ENCODE assay signal across 23 mouse cellular contexts in the genomic region with DNA sequence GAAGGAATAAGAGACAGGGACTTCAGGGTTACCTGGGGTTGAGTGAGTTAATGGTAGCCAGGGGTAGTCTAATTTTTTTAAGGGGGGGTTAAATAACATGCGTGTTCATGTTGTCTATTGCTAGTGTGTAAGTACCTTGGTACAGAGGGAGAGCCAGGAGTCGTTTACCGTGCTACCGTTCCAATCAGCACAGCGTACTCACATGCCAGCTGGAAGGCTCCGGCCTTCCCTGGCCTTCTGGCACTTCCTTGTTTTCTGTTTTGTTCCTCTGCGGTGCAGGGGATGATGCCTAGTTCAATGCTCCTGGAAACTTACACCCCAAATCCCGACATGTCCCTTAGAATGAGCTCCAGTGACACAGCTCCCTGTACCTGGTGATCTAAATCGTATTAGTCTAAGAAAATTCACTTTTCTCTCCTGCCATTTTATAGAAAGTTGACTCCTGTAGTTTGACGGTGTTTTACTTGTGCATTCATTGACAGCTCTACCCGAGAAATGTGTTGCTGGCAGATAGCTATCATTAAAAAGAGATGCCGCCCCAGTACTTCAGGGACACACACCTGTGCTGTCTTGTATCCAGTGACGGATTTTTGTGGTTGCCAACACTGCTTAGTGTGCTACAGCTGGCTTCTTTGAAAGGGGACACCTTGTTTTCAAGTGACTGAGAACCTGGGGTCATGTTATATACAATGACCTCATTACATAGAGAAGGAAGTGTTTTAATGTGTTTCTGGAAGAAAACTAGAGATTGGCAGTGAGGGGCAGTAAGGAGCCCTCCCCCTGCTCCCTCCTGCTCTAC.
DNase-seq lines count a peak whose midpoint lies in the region; TF ChIP-seq lines count a peak whose summit lies in the region.
"Had no signal": no experiment of that assay in that cellular context is flagged by ENCODE, and none has a peak within 500 bp of the region (broad histone marks: within the 10 kb centered on the region; RNA-seq: fewer than 3 reads in every experiment).

No protein-coding gene starts in this region.

- peaks cover 15% of the 10 kb centered on the region for H3K4me1 ChIP-seq in kidney, adult 2 months (ENCODE audit: control insufficient read depth, insufficient read depth, low read length)
- H3K4me1 ChIP-seq: embryonic facial prominence, embryonic 13.5 days; hindbrain, embryonic 15.5 days; midbrain, embryonic 15.5 days had no signal

- peak overlapping the region; percentile 37; the same call in 1 of the 2 replicates for H3K27ac ChIP-seq in kidney, adult 2 months (ENCODE audit: insufficient read depth, low read depth, low read length)
- H3K27ac ChIP-seq: embryonic facial prominence, embryonic 13.5 days; heart, embryonic 15.5 days; hindbrain, embryonic 15.5 days; limb, embryonic 13.5 days; midbrain, embryonic 15.5 days; neural tube, embryonic 15.5 days had no signal

- WGBS in kidney, adult 2 months = 59% methylated on average over 13 of the region's 13 CpGs

- TF ChIP-seq CTCF in kidney, adult 2 months (conservative IDR thresholded peaks at IDR 0.05; ENCODE audit: insufficient read depth, insufficient read length, low read depth, low read length) = no peak

- no peaks in the 10 kb centered on the region for H3K36me3 ChIP-seq in kidney, adult 2 months (ENCODE audit: control insufficient read depth, insufficient read depth, low read length)
- H3K36me3 ChIP-seq: embryonic facial prominence, embryonic 13.5 days; hindbrain, embryonic 15.5 days; midbrain, embryonic 15.5 days; neural tube, embryonic 15.5 days had no signal

- no peak for TF ChIP-seq POLR2A in kidney, adult 2 months (IDR thresholded peaks at IDR 0.05; ENCODE audit: low read depth, low read length)

- DNase-seq in kidney, adult 2 months = no peak
- DNase-seq in kidney, adult 9 months = no peak
- peak; percentile 9 for DNase-seq in urinary bladder, postnatal 14 days (ENCODE audit: low spot score)
- DNase-seq in urinary bladder, postnatal 36 days (ENCODE audit: low spot score in 2 of 2) = no peak
- peak; percentile 20 to 65 for DNase-seq in thymus, adult 18-20 months
- peak; percentile 48 for DNase-seq in thymus, postnatal 4 days
- no peak for DNase-seq in heart, adult 18-20 months
- DNase-seq in frontal cortex, postnatal 14 days (ENCODE audit: low spot score in 2 of 2) = no peak
- DNase-seq: B cell, adult 2 months; cerebellum, adult 9-11 months; forebrain, postnatal 0 days; heart, adult 11 months; heart, postnatal 4 days; kidney, adult 11 months; lung, adult 2 months; right cerebral cortex, postnatal 14 days had no signal

- H3K27me3 ChIP-seq in kidney, adult 2 months (replicated peaks; ENCODE audit: control insufficient read depth, insufficient read depth, low read length) = no peaks in the 10 kb centered on the region
- H3K27me3 ChIP-seq: embryonic facial prominence, embryonic 13.5 days; heart, embryonic 15.5 days; hindbrain, embryonic 15.5 days; limb, embryonic 13.5 days; megakaryocyte, embryonic 14.5 days; midbrain, embryonic 15.5 days; neural tube, embryonic 15.5 days had no signal

- H3K4me3 ChIP-seq in kidney, adult 2 months (ENCODE audit: insufficient read depth, low read depth, low read length) = no peak overlapping the region
- H3K4me3 ChIP-seq: embryonic facial prominence, embryonic 13.5 days; heart, embryonic 15.5 days; hindbrain, embryonic 15.5 days; limb, embryonic 13.5 days; megakaryocyte, embryonic 14.5 days; midbrain, embryonic 15.5 days; neural tube, embryonic 15.5 days had no signal

Comparison
In these comparisons a context has a peak if more than half of its experiments do, and no peak if none do; other contexts are left out.
1. DNase-seq: peak in urinary bladder, postnatal 14 days (single experiment), thymus, adult 18-20 months (2 of 2) and thymus, postnatal 4 days (single experiment); none in kidney, adult 2 months (single experiment), kidney, adult 9 months (single experiment), urinary bladder, postnatal 36 days (0 of 2), heart, adult 18-20 months (0 of 2) and frontal cortex, postnatal 14 days (0 of 2).